Mouse (Mus musculus): ENCODE results near the gene Dennd5b.

DNA sequence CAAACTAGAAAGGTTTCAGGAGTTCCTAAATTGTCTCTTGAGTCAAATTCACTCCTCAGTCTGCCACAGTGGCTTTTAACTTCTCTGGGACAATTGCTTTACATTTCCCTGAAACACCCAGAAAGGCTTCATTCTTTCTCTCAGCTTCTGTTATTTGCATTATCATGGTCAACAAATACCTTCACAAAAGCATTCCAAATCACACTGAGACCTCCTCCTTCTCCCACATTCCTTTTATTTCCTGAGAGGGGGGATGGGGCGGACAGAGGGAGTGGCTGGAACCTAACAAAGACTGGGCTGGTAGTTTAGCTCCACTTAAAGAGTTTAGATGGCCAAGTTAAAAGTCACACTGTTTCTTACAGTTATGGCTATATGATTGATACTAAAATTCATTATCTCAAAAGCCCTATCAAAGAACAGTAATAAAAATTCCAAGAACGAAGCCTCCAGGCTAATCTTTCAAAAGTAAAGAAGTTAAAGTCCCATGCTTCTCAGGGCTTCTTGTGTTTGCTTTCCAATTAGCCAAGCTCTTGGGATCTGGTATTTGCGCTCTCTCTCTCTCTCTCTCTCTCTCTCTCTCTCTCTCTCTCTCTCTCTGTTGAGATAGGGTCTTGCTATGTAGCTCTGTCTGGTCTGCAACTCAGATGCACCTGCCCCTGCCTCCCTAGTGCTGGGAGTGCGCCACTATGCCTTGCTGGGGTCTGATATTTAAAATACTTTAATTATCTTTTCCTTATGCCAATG, 108.9 kb downstream of the Dennd5b start:
- TF ChIP-seq CHD2 (IDR thresholded peaks at IDR 0.05; ENCODE audit: low read depth, low read length) (peak; percentile 88), ZC3H11A (IDR thresholded peaks at IDR 0.05; ENCODE audit: borderline replicate concordance, low read depth, low read length) (no peak), MAFK (IDR thresholded peaks at IDR 0.05; ENCODE audit: insufficient read depth, low read depth, low read length) (peak; percentile 53), ZNF384 (IDR thresholded peaks at IDR 0.05; ENCODE audit: low read depth, low read length) (no peak)
